29 mouse cellular contexts compared by ENCODE assay signal in genomic region chr17:35780362-35780761, GRCm38 (mm10). TPM values are rescaled to one million over a fixed set of nuclear protein-coding genes. Genes with fewer than 3 reads are reported as not detected.
DNase-seq lines count a peak whose midpoint lies in the region; ATAC-seq and TF ChIP-seq lines count a peak whose summit lies in the region.
"Had no signal": no experiment of that assay in that cellular context is flagged by ENCODE, and none has a peak within 500 bp of the region (broad histone marks: within the 10 kb centered on the region; RNA-seq: fewer than 3 reads in every experiment).

No protein-coding gene starts in this region.

- intact Hi-C loops in heart, adult 2 months (cut with DNase I), result no loop called here

- no peak overlapping the region for H3K9ac ChIP-seq in heart, adult 2 months (ENCODE audit: low read depth, low read length)
- H3K9ac ChIP-seq in stomach, embryonic 16.5 days (ENCODE audit: low read length), result no peak overlapping the region
- H3K9ac ChIP-seq in stomach, postnatal 0 days (ENCODE audit: low read length), result no peak overlapping the region
- H3K9ac ChIP-seq in liver, embryonic 12.5 days, result no peak overlapping the region
- H3K9ac ChIP-seq: embryonic facial prominence, embryonic 13.5 days; forebrain, embryonic 13.5 days; heart, embryonic 12.5 days; hindbrain, embryonic 12.5 days; liver, postnatal 0 days; midbrain, embryonic 15.5 days; neural tube, embryonic 13.5 days; stomach, embryonic 15.5 days had no signal

- TF ChIP-seq CTCF in heart, adult 2 months (IDR thresholded peaks at IDR 0.05), result no peak
- no peak for TF ChIP-seq CTCF in stomach, postnatal 0 days (IDR thresholded peaks at IDR 0.05; ENCODE audit: low read depth)

- H3K36me3 ChIP-seq in heart, adult 2 months (ENCODE audit: control insufficient read depth, insufficient read depth, low read length), result peaks cover 2% of the 10 kb centered on the region
- no peaks in the 10 kb centered on the region for H3K36me3 ChIP-seq in stomach, embryonic 16.5 days (ENCODE audit: control insufficient read depth, insufficient read depth, low read length)
- H3K36me3 ChIP-seq in stomach, postnatal 0 days (ENCODE audit: control insufficient read depth, insufficient read depth, low read length), result no peaks in the 10 kb centered on the region
- H3K36me3 ChIP-seq in macrophage (ENCODE audit: inconsistent target), result no peaks in the 10 kb centered on the region
- no peaks in the 10 kb centered on the region for H3K36me3 ChIP-seq in liver, embryonic 12.5 days
- H3K36me3 ChIP-seq in embryonic facial prominence, embryonic 10.5 days (replicated peaks), result no peaks in the 10 kb centered on the region
- H3K36me3 ChIP-seq: embryonic facial prominence, embryonic 13.5 days; heart, embryonic 12.5 days; hindbrain, embryonic 12.5 days; midbrain, embryonic 15.5 days; neural tube, embryonic 13.5 days; stomach, embryonic 15.5 days had no signal

- no peak overlapping the region for H3K27ac ChIP-seq in heart, adult 2 months
- peak overlapping the region; percentile 80 for H3K27ac ChIP-seq in stomach, embryonic 16.5 days (ENCODE audit: low read length)
- no peak overlapping the region for H3K27ac ChIP-seq in stomach, postnatal 0 days (replicated peaks)
- H3K27ac ChIP-seq in macrophage, result peak overlapping the region; percentile 74
- no peak overlapping the region for H3K27ac ChIP-seq in liver, embryonic 12.5 days
- no peak overlapping the region for H3K27ac ChIP-seq in embryonic facial prominence, embryonic 10.5 days (replicated peaks)
- H3K27ac ChIP-seq: embryonic facial prominence, embryonic 13.5 days; forebrain, embryonic 13.5 days; hindbrain, embryonic 12.5 days; layer of hippocampus, adult 2 months; midbrain, embryonic 15.5 days; neural tube, embryonic 13.5 days had no signal

- TF ChIP-seq EP300 in heart, adult 2 months (IDR thresholded peaks at IDR 0.05; ENCODE audit: insufficient read depth, low read depth, low read length), result no peak
- no peak for TF ChIP-seq EP300 in stomach, postnatal 0 days (optimal IDR thresholded peaks at IDR 0.05)

- H3K27me3 ChIP-seq in heart, adult 2 months (ENCODE audit: control insufficient read depth, insufficient read depth, low read length), result no peaks in the 10 kb centered on the region
- no peaks in the 10 kb centered on the region for H3K27me3 ChIP-seq in stomach, embryonic 16.5 days (ENCODE audit: control insufficient read depth, insufficient read depth, low read length)
- no peaks in the 10 kb centered on the region for H3K27me3 ChIP-seq in stomach, postnatal 0 days (ENCODE audit: control insufficient read depth, insufficient read depth, low read length)
- H3K27me3 ChIP-seq in liver, embryonic 12.5 days (replicated peaks), result no peaks in the 10 kb centered on the region
- no peaks in the 10 kb centered on the region for H3K27me3 ChIP-seq in embryonic facial prominence, embryonic 10.5 days (replicated peaks; ENCODE audit: low read depth, poor library complexity, severe bottlenecking)
- H3K27me3 ChIP-seq: embryonic facial prominence, embryonic 13.5 days; forebrain, embryonic 13.5 days; heart, embryonic 12.5 days; hindbrain, embryonic 12.5 days; midbrain, embryonic 15.5 days; neural tube, embryonic 13.5 days; Patski; stomach, embryonic 15.5 days had no signal

- H3K4me1 ChIP-seq in heart, adult 2 months (ENCODE audit: control insufficient read depth, insufficient read depth, low read length), result peaks cover 12% of the 10 kb centered on the region
- peaks cover 20% of the 10 kb centered on the region for H3K4me1 ChIP-seq in stomach, embryonic 16.5 days (ENCODE audit: control insufficient read depth, insufficient read depth, low read length)
- H3K4me1 ChIP-seq in stomach, postnatal 0 days (replicated peaks; ENCODE audit: control insufficient read depth, insufficient read depth), result peaks cover 8% of the 10 kb centered on the region; the same call in 1 of the 2 replicates
- H3K4me1 ChIP-seq in liver, embryonic 12.5 days, result peaks cover 51% of the 10 kb centered on the region
- H3K4me1 ChIP-seq in embryonic facial prominence, embryonic 10.5 days, result peaks cover 11% of the 10 kb centered on the region
- H3K4me1 ChIP-seq: midbrain, embryonic 15.5 days had no signal

- WGBS in heart, adult 2 months, result 92% methylated on average over 7 of the region's 7 CpGs
- WGBS in stomach, embryonic 16.5 days, result 87% methylated on average over 7 of the region's 7 CpGs
- WGBS in stomach, postnatal 0 days, result 94% methylated on average over 7 of the region's 7 CpGs
- WGBS in macrophage (ENCODE audit: missing documents), result 4% methylated on average over 7 of the region's 7 CpGs
- 26% methylated on average over 7 of the region's 7 CpGs for WGBS in liver, embryonic 12.5 days (ENCODE audit: insufficient replicate concordance)
- 90% methylated on average over 7 of the region's 7 CpGs for WGBS in embryonic facial prominence, embryonic 10.5 days

- no peak for ATAC-seq in stomach, embryonic 16.5 days (ENCODE audit: insufficient read depth, low FRiP score)
- ATAC-seq in stomach, postnatal 0 days (ENCODE audit: low FRiP score, low TSS enrichment), result no peak
- no peak for ATAC-seq in liver, embryonic 12.5 days
- ATAC-seq: forebrain, embryonic 13.5 days; liver, postnatal 0 days; midbrain, embryonic 15.5 days; Patski had no signal

- H3K9me3 ChIP-seq in stomach, embryonic 16.5 days (replicated peaks; ENCODE audit: control insufficient read depth, low read length), result no peaks in the 10 kb centered on the region
- no peaks in the 10 kb centered on the region for H3K9me3 ChIP-seq in stomach, postnatal 0 days (ENCODE audit: control insufficient read depth, low read length)
- no peaks in the 10 kb centered on the region for H3K9me3 ChIP-seq in liver, embryonic 12.5 days (replicated peaks)
- H3K9me3 ChIP-seq in embryonic facial prominence, embryonic 10.5 days, result no peaks in the 10 kb centered on the region
- H3K9me3 ChIP-seq: embryonic facial prominence, embryonic 13.5 days; forebrain, embryonic 13.5 days; heart, embryonic 12.5 days; hindbrain, embryonic 12.5 days; midbrain, embryonic 15.5 days; neural tube, embryonic 13.5 days; stomach, embryonic 15.5 days had no signal

- no peaks in the 10 kb centered on the region for H3K79me2 ChIP-seq in heart, adult 2 months (replicated peaks; ENCODE audit: control insufficient read depth, insufficient read depth, low read length)
- H3K79me2 ChIP-seq in macrophage (ENCODE audit: inconsistent target), result no peaks in the 10 kb centered on the region

- DNase-seq in heart, adult 11 months, result peak; percentile 92
- no peak for DNase-seq in heart, adult 2 months
- DNase-seq in stomach, postnatal 0 days (ENCODE audit: low spot score), result no peak
- DNase-seq in layer of hippocampus, adult 9-11 months, result no peak
- DNase-seq in embryonic facial prominence, embryonic 10.5 days (ENCODE audit: low spot score), result no peak
- DNase-seq: adrenal gland, postnatal 36 days; cerebellum, adult 18-20 months; cerebellum, postnatal 14 days; heart, postnatal 14 days; kidney, adult 18-20 months; kidney, postnatal 14 days; layer of hippocampus, postnatal 36 days; liver, postnatal 0 days; retina, postnatal 1 day; right cerebral cortex, postnatal 25 days; thymus, adult 2 months; thymus, postnatal 4 days had no signal

- H3K4me2 ChIP-seq in stomach, embryonic 16.5 days (ENCODE audit: low read depth, low read length), result no peak overlapping the region
- H3K4me2 ChIP-seq in stomach, postnatal 0 days (replicated peaks; ENCODE audit: low read depth), result no peak overlapping the region
- H3K4me2 ChIP-seq in liver, embryonic 12.5 days, result no peak overlapping the region
- H3K4me2 ChIP-seq: embryonic facial prominence, embryonic 13.5 days; forebrain, embryonic 13.5 days; heart, embryonic 12.5 days; hindbrain, embryonic 12.5 days; midbrain, embryonic 15.5 days; neural tube, embryonic 13.5 days; stomach, embryonic 15.5 days had no signal

- no peak for TF ChIP-seq POLR2A in heart, adult 2 months (IDR thresholded peaks at IDR 0.05; ENCODE audit: insufficient read depth, low read depth, low read length)

- no peak overlapping the region for H3K4me3 ChIP-seq in heart, adult 2 months
- no peak overlapping the region for H3K4me3 ChIP-seq in stomach, embryonic 16.5 days (replicated peaks; ENCODE audit: low read length)
- H3K4me3 ChIP-seq in stomach, postnatal 0 days (ENCODE audit: low read depth, low read length), result no peak overlapping the region
- no peak overlapping the region for H3K4me3 ChIP-seq in macrophage (ENCODE audit: inconsistent target)
- H3K4me3 ChIP-seq in liver, embryonic 12.5 days, result no peak overlapping the region
- H3K4me3 ChIP-seq in embryonic facial prominence, embryonic 10.5 days, result no peak overlapping the region
- H3K4me3 ChIP-seq: embryonic facial prominence, embryonic 13.5 days; forebrain, embryonic 13.5 days; heart, embryonic 12.5 days; hindbrain, embryonic 12.5 days; layer of hippocampus, adult 2 months; midbrain, embryonic 15.5 days; neural tube, embryonic 13.5 days; stomach, embryonic 15.5 days had no signal

RNA-seq across cellular contexts. Expression of gene Ier3, which starts 41.1 kb away (rescaled TPM):
- total RNA-seq in heart, adult 2 months (2021), result 10 to 100 TPM; 15.6 to 37.0 TPM
- polyA plus RNA-seq in heart, adult 2 months (2012; rRNA removed), result 30.9 and 33.1 TPM in 2 replicates
- 22.1 and 24.4 TPM in 2 replicates for polyA plus RNA-seq in stomach, embryonic 16.5 days (2015; fragmentation: Nextera tagmentation; extraction: Ambion mirVana)
- polyA plus RNA-seq in stomach, postnatal 0 days (2015; fragmentation: Nextera tagmentation; extraction: Ambion mirVana), result 74.8 and 79.5 TPM in 2 replicates
- 100 to 1,000 TPM in 10 of 26 experiments, 10 to 100 TPM in 16; 31.1 to 248 (median 85.2) TPM for total RNA-seq in macrophage (2018; cell fraction: chromatin; rRNA removed)
- total RNA-seq in macrophage (2018; cell fraction: cytosol; rRNA removed), result 1,000 to 10,000 TPM in 1 of 26 experiments, 100 to 1,000 TPM in 17, 10 to 100 TPM in 8; 55.4 to 1,018 (median 242) TPM
- 100 to 1,000 TPM in 24 of 26 experiments, 10 to 100 TPM in 2; 54.3 to 647 (median 225) TPM for total RNA-seq in macrophage (2018; cell fraction: nucleus; rRNA removed)
- polyA plus RNA-seq in macrophage (2018), result 20.7 to 61.5 TPM (median 37.3 TPM) in 3 replicates
- 16.8 and 19.9 TPM in 2 replicates for polyA plus RNA-seq in liver, embryonic 12.5 days (2016; fragmentation: Nextera tagmentation; extraction: Ambion mirVana)
- polyA plus RNA-seq in embryonic facial prominence, embryonic 10.5 days (2016; fragmentation: Nextera tagmentation; extraction: Ambion mirVana), result 3.7 and 4.4 TPM in 2 replicates

RNA-seq across cellular contexts. Expression of gene Flot1, which starts 42.7 kb away (rescaled TPM):
- total RNA-seq in heart, adult 2 months (2021), result 100 to 1,000 TPM; 133 to 148 TPM
- polyA plus RNA-seq in heart, adult 2 months (2012; rRNA removed), result 138 and 144 TPM in 2 replicates
- polyA plus RNA-seq in stomach, embryonic 16.5 days (2015; fragmentation: Nextera tagmentation; extraction: Ambion mirVana), result 55.8 and 58.2 TPM in 2 replicates
- 41.0 and 43.5 TPM in 2 replicates for polyA plus RNA-seq in stomach, postnatal 0 days (2015; fragmentation: Nextera tagmentation; extraction: Ambion mirVana)
- total RNA-seq in macrophage (2018; cell fraction: chromatin; rRNA removed), result 100 to 1,000 TPM in 13 of 26 experiments, 10 to 100 TPM in 13; 29.5 to 202 (median 99.7) TPM
- total RNA-seq in macrophage (2018; cell fraction: cytosol; rRNA removed), result 10 to 100 TPM; 38.5 to 62.3 (median 49.4) TPM
- total RNA-seq in macrophage (2018; cell fraction: nucleus; rRNA removed), result 100 to 1,000 TPM in 2 of 26 experiments, 10 to 100 TPM in 24; 20.3 to 134 (median 61.4) TPM
- 42.9 to 64.8 TPM (median 56.1 TPM) in 3 replicates for polyA plus RNA-seq in macrophage (2018)
- 38.0 and 43.1 TPM in 2 replicates for polyA plus RNA-seq in liver, embryonic 12.5 days (2016; fragmentation: Nextera tagmentation; extraction: Ambion mirVana)
- polyA plus RNA-seq in embryonic facial prominence, embryonic 10.5 days (2016; fragmentation: Nextera tagmentation; extraction: Ambion mirVana), result 45.9 and 49.2 TPM in 2 replicates

RNA-seq across cellular contexts. Expression of gene Tubb5, which starts 57.7 kb away (rescaled TPM):
- 10 to 100 TPM; 83.0 to 90.1 TPM for total RNA-seq in heart, adult 2 months (2021)
- polyA plus RNA-seq in heart, adult 2 months (2012; rRNA removed), result 108 and 134 TPM in 2 replicates
- 649 and 665 TPM in 2 replicates for polyA plus RNA-seq in stomach, embryonic 16.5 days (2015; fragmentation: Nextera tagmentation; extraction: Ambion mirVana)
- polyA plus RNA-seq in stomach, postnatal 0 days (2015; fragmentation: Nextera tagmentation; extraction: Ambion mirVana), result 251 and 296 TPM in 2 replicates
- 100 to 1,000 TPM in 2 of 26 experiments, 10 to 100 TPM in 21, 1 to 10 TPM in 3; 6.5 to 144 (median 36.4) TPM for total RNA-seq in macrophage (2018; cell fraction: chromatin; rRNA removed)
- 100 to 1,000 TPM; 196 to 602 (median 339) TPM for total RNA-seq in macrophage (2018; cell fraction: cytosol; rRNA removed)
- 100 to 1,000 TPM in 17 of 26 experiments, 10 to 100 TPM in 9; 35.0 to 372 (median 132) TPM for total RNA-seq in macrophage (2018; cell fraction: nucleus; rRNA removed)
- polyA plus RNA-seq in macrophage (2018), result 187 to 603 TPM (median 205 TPM) in 3 replicates
- 577 and 600 TPM in 2 replicates for polyA plus RNA-seq in liver, embryonic 12.5 days (2016; fragmentation: Nextera tagmentation; extraction: Ambion mirVana)
- 1,654 and 1,662 TPM in 2 replicates for polyA plus RNA-seq in embryonic facial prominence, embryonic 10.5 days (2016; fragmentation: Nextera tagmentation; extraction: Ambion mirVana)

Comparison
In these comparisons a context has a peak if more than half of its experiments do, and no peak if none do; other contexts are left out.
1. H3K27ac ChIP-seq: peak in stomach, embryonic 16.5 days (single experiment) and macrophage (single experiment); none in heart, adult 2 months (single experiment), stomach, postnatal 0 days (single experiment), liver, embryonic 12.5 days (single experiment) and embryonic facial prominence, embryonic 10.5 days (single experiment).